Mouse (Mus musculus) liver, embryonic 15.5 days (tissue): ENCODE measurements around the gene Foxj3. TPM values are rescaled to one million over a fixed set of nuclear protein-coding genes. Genes with fewer than 3 reads are reported as not detected.

ENCODE experiments used
- ATAC-seq: fragments of 200-750 bp; cut with Nextera tagmentation; 2 replicates; pipeline ENCODE4 v1.8.0; 2017; ENCODE audit warnings: moderate number of reproducible peaks, mild to moderate bottlenecking, moderate library complexity; ENCODE audit not compliant: insufficient read depth
- H3K27ac ChIP-seq: fragments of 300-500 bp; sonication (generic); replicated peaks from 2 replicates; pipeline ENCODE4 v1.5.1; 2015; ENCODE audit warnings: mild to moderate bottlenecking, inconsistent platforms
- H3K27me3 ChIP-seq: fragments of 300-500 bp; sonication (generic); 2 replicates; pipeline ENCODE4 v1.6.1; 2015; ENCODE audit warnings: mild to moderate bottlenecking, inconsistent platforms
- H3K36me3 ChIP-seq: fragments of 300-500 bp; sonication (generic); replicated peaks from 2 replicates; pipeline ENCODE4 v1.6.1; 2015; ENCODE audit warnings: moderate library complexity, mild to moderate bottlenecking, inconsistent platforms
- H3K4me1 ChIP-seq: fragments of 300-500 bp; sonication (generic); replicated peaks from 2 replicates; pipeline ENCODE4 v1.6.1; 2015; ENCODE audit warnings: inconsistent platforms
- H3K4me2 ChIP-seq: fragments of 300-500 bp; sonication (generic); 2 replicates; pipeline ENCODE4 v1.6.1; 2015; ENCODE audit warnings: moderate library complexity, mild to moderate bottlenecking, inconsistent platforms
- H3K4me3 ChIP-seq: fragments of 300-500 bp; sonication (generic); replicated peaks from 2 replicates; pipeline ENCODE4 v1.5.1; 2015; ENCODE audit warnings: mild to moderate bottlenecking, inconsistent platforms
- H3K9ac ChIP-seq: fragments of 300-500 bp; sonication (generic); 2 replicates; pipeline ENCODE4 v1.6.1; 2015; ENCODE audit warnings: moderate library complexity, mild to moderate bottlenecking, inconsistent platforms
- H3K9me3 ChIP-seq: fragments of 300-500 bp; sonication (generic); replicated peaks from 2 replicates; pipeline ENCODE4 v1.6.1; 2016; ENCODE audit warnings: inconsistent platforms
- WGBS: fragments of 180-500 bp; shearing (Covaris S2); methylation state at CpG from one replicate; pipeline ENCODE4 v1.1.7; 2015; ENCODE audit warnings: mixed read lengths; ENCODE audit not compliant: insufficient replicate concordance; 5-methylcytosine and 5-hydroxymethylcytosine counted together
- polyA plus RNA-seq: library from polyadenylated mRNA; unstranded; fragments of >200 nt; fragmentation: Nextera tagmentation; extraction: Ambion mirVana; gene quantifications from 2 replicates; pipeline ENCODE4 v1.2.1, GENCODE M21; 2015

The Foxj3 gene
- polyA plus RNA-seq, 1 experiment from 2014 or later: 4.9 TPM

- Histone ChIP-seq H3K4me2 (no peak overlapping the region), H3K27me3 (no peaks in the 10 kb centered on the region), H3K9ac (no peak overlapping the region), H3K27ac (no peak overlapping the region), H3K36me3 (no peaks in the 10 kb centered on the region), H3K4me3 (no peak overlapping the region), H3K4me1 (no peaks in the 10 kb centered on the region), H3K9me3 (no peaks in the 10 kb centered on the region)
- 70% methylated on average over 2 of the region's 2 CpGs for WGBS
- no peak for ATAC-seq
Observed at GRCm38 (mm10) chr4:119665166-119665565, 128.4 kb downstream of the Foxj3 start.

GRCm38 (mm10) chr4:119666116-119666515 is 129.3 kb downstream of the Foxj3 start:
- Histone ChIP-seq H3K27ac (no peak overlapping the region), H3K36me3 (no peaks in the 10 kb centered on the region), H3K4me2 (no peak overlapping the region), H3K27me3 (no peaks in the 10 kb centered on the region), H3K4me1 (no peaks in the 10 kb centered on the region), H3K9ac (no peak overlapping the region), H3K4me3 (no peak overlapping the region), H3K9me3 (no peaks in the 10 kb centered on the region)
- no peak for ATAC-seq
- 65% methylated on average over 8 of the region's 8 CpGs for WGBS

- WGBS: 21% methylated on average over 5 of the region's 5 CpGs
Observed at GRCm38 (mm10) chr4:119667454-119667853, 130.7 kb downstream of the Foxj3 start.

GRCm38 (mm10) chr4:119668185-119668584 is 131.4 kb downstream of the Foxj3 start:
- ATAC-seq: no peak
- H3K4me1 ChIP-seq: no peaks in the 10 kb centered on the region
- H3K4me3 ChIP-seq: no peak overlapping the region
- H3K36me3 ChIP-seq: no peaks in the 10 kb centered on the region
- 68% methylated on average over 3 of the region's 3 CpGs for WGBS
- no peak overlapping the region for H3K9ac ChIP-seq
- H3K27ac ChIP-seq: no peak overlapping the region
- no peaks in the 10 kb centered on the region for H3K27me3 ChIP-seq
- no peaks in the 10 kb centered on the region for H3K9me3 ChIP-seq
- H3K4me2 ChIP-seq: no peak overlapping the region

More at GRCm38 (mm10) chr4:119667454-119667853, 130.7 kb downstream of the Foxj3 start:
- H3K9me3 ChIP-seq: no peaks in the 10 kb centered on the region
- H3K27ac ChIP-seq: no peak overlapping the region
- no peak overlapping the region for H3K9ac ChIP-seq
- H3K4me2 ChIP-seq: no peak overlapping the region
- no peak overlapping the region for H3K4me3 ChIP-seq
- no peaks in the 10 kb centered on the region for H3K36me3 ChIP-seq
- no peak for ATAC-seq
- H3K27me3 ChIP-seq: no peaks in the 10 kb centered on the region
- no peaks in the 10 kb centered on the region for H3K4me1 ChIP-seq

GRCm38 (mm10) chr4:119668596-119668995 is 131.8 kb downstream of the Foxj3 start:
- no peak overlapping the region for H3K4me2 ChIP-seq
- H3K4me3 ChIP-seq: no peak overlapping the region
- H3K36me3 ChIP-seq: no peaks in the 10 kb centered on the region
- H3K9ac ChIP-seq: no peak overlapping the region
- H3K9me3 ChIP-seq: no peaks in the 10 kb centered on the region
- 46% methylated on average over 4 of the region's 4 CpGs for WGBS
- no peaks in the 10 kb centered on the region for H3K27me3 ChIP-seq
- no peak overlapping the region for H3K27ac ChIP-seq
- no peaks in the 10 kb centered on the region for H3K4me1 ChIP-seq
- no peak for ATAC-seq

GRCm38 (mm10) chr4:119669356-119670209 is 132.8 kb downstream of the Foxj3 start:
- no peaks in the 10 kb centered on the region for H3K4me1 ChIP-seq
- no peak overlapping the region for H3K9ac ChIP-seq
- no peaks in the 10 kb centered on the region for H3K36me3 ChIP-seq
- ATAC-seq: no peak
- no peak overlapping the region for H3K4me2 ChIP-seq
- WGBS: 55% methylated on average over 10 of the region's 10 CpGs
- no peak overlapping the region for H3K27ac ChIP-seq
- H3K9me3 ChIP-seq: no peaks in the 10 kb centered on the region
- H3K4me3 ChIP-seq: no peak overlapping the region
- no peaks in the 10 kb centered on the region for H3K27me3 ChIP-seq

- Histone ChIP-seq H3K4me2 (no peak overlapping the region), H3K4me3 (no peak overlapping the region), H3K9ac (no peak overlapping the region), H3K27ac (no peak overlapping the region), H3K4me1 (no peaks in the 10 kb centered on the region), H3K9me3 (no peaks in the 10 kb centered on the region), H3K27me3 (no peaks in the 10 kb centered on the region), H3K36me3 (no peaks in the 10 kb centered on the region)
- ATAC-seq: no peak
- WGBS: 57% methylated on average over 7 of the region's 7 CpGs
Observed at GRCm38 (mm10) chr4:119670210-119670555, 133.4 kb downstream of the Foxj3 start.

GRCm38 (mm10) chr4:119670736-119671135 is 133.9 kb downstream of the Foxj3 start:
- Histone ChIP-seq H3K9ac (no peak overlapping the region), H3K36me3 (no peaks in the 10 kb centered on the region), H3K4me1 (no peaks in the 10 kb centered on the region), H3K27ac (no peak overlapping the region), H3K27me3 (no peaks in the 10 kb centered on the region), H3K4me3 (no peak overlapping the region), H3K9me3 (no peaks in the 10 kb centered on the region), H3K4me2 (no peak overlapping the region)
- ATAC-seq: no peak
- WGBS: 75% methylated on average over 6 of the region's 6 CpGs

- 83% methylated on average over 9 of the region's 9 CpGs for WGBS
- Histone ChIP-seq H3K4me1 (no peaks in the 10 kb centered on the region), H3K9me3 (no peaks in the 10 kb centered on the region)
Observed at GRCm38 (mm10) chr4:119671164-119671563, 134.4 kb downstream of the Foxj3 start.

GRCm38 (mm10) chr4:119672685-119673084 is 135.9 kb downstream of the Foxj3 start:
- Histone ChIP-seq H3K27me3 (no peaks in the 10 kb centered on the region), H3K27ac (no peak overlapping the region), H3K9ac (no peak overlapping the region), H3K4me2 (no peak overlapping the region), H3K4me3 (no peak overlapping the region), H3K36me3 (no peaks in the 10 kb centered on the region), H3K9me3 (no peaks in the 10 kb centered on the region), H3K4me1 (no peaks in the 10 kb centered on the region)
- no peak for ATAC-seq
- whole genome bisulfite sequencing: 25% methylated on average over 5 of the region's 5 CpGs

More at GRCm38 (mm10) chr4:119671164-119671563, 134.4 kb downstream of the Foxj3 start:
- no peak for ATAC-seq
- H3K9ac ChIP-seq: no peak overlapping the region
- H3K27ac ChIP-seq: no peak overlapping the region
- no peak overlapping the region for H3K4me3 ChIP-seq
- no peak overlapping the region for H3K4me2 ChIP-seq
- H3K27me3 ChIP-seq: no peaks in the 10 kb centered on the region
- no peaks in the 10 kb centered on the region for H3K36me3 ChIP-seq
